Comparison of ENCODE assay signal across 27 mouse cellular contexts in the genomic region with DNA sequence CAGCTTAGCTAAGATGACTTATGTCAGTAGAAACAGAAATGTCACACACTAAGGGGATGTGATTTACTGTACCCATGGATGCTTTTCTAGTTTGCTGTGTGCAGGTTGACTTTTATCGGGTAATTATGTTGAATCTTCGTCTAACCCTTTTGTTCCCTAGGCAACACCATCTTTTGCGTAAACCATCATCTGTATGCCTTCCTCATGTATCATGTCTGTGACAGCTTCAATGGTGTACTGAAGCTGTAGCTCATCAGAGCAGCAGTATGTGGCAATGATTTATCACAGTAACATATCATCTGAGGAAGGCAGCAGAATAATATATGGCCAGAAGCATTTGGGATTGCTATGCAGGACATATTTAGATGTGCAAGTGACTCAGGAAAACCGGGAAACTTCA.
DNase-seq lines count a peak whose midpoint lies in the region; ATAC-seq and TF ChIP-seq lines count a peak whose summit lies in the region.
"Had no signal": no experiment of that assay in that cellular context is flagged by ENCODE, and none has a peak within 500 bp of the region (broad histone marks: within the 10 kb centered on the region; RNA-seq: fewer than 3 reads in every experiment).

No protein-coding gene starts in this region.

- no peak for TF ChIP-seq CTCF in brain, embryonic 14.5 days (IDR thresholded peaks at IDR 0.05; ENCODE audit: borderline replicate concordance, extremely low read depth, insufficient read depth, insufficient read length)

- H3K27ac ChIP-seq in hindbrain, embryonic 14.5 days, result no peak overlapping the region
- H3K27ac ChIP-seq in neural tube, embryonic 12.5 days, result no peak overlapping the region
- H3K27ac ChIP-seq in kidney, embryonic 15.5 days, result no peak overlapping the region
- H3K27ac ChIP-seq in liver, embryonic 11.5 days (ENCODE audit: low read depth, low read length), result no peak overlapping the region
- H3K27ac ChIP-seq: embryonic facial prominence, embryonic 10.5 days; embryonic facial prominence, embryonic 15.5 days; forebrain, embryonic 12.5 days; heart, embryonic 10.5 days; limb, embryonic 12.5 days; lung, embryonic 15.5 days; midbrain, embryonic 12.5 days had no signal

- DNase-seq in embryo, embryonic 10 days (ENCODE audit: low spot score), result peak; percentile 11
- no peak for DNase-seq in embryo, embryonic 9.5 days (ENCODE audit: extremely low spot score)
- peak; percentile 29 for DNase-seq in brain, embryonic 14.5 days (ENCODE audit: low read depth)
- DNase-seq in hindbrain, embryonic 14.5 days (ENCODE audit: low spot score), result no peak
- DNase-seq in heart, postnatal 4 days, result no peak
- DNase-seq in liver, embryonic 11.5 days (ENCODE audit: low spot score), result no peak
- DNase-seq: adrenal gland, adult 8-10 months; cerebellum, adult 8-10 months; cerebellum, postnatal 36 days; gastrocnemius, postnatal 25 days; heart, adult 11 months; kidney, adult 9 months; kidney, postnatal 14 days; retina, postnatal 1 day; right cerebral cortex, postnatal 14 days had no signal

- no peaks in the 10 kb centered on the region for H3K27me3 ChIP-seq in hindbrain, embryonic 14.5 days (ENCODE audit: control insufficient read depth, insufficient read depth, low read length)
- H3K27me3 ChIP-seq in neural tube, embryonic 12.5 days (replicated peaks), result no peaks in the 10 kb centered on the region
- no peaks in the 10 kb centered on the region for H3K27me3 ChIP-seq in kidney, embryonic 15.5 days
- H3K27me3 ChIP-seq in liver, embryonic 11.5 days (replicated peaks; ENCODE audit: control insufficient read depth, insufficient read depth, low read length), result no peaks in the 10 kb centered on the region
- H3K27me3 ChIP-seq: CH12.LX; embryonic facial prominence, embryonic 15.5 days; forebrain, embryonic 12.5 days; limb, embryonic 12.5 days; lung, embryonic 15.5 days; midbrain, embryonic 12.5 days had no signal

- WGBS in hindbrain, embryonic 14.5 days, result 57% methylated on average over 4 of the region's 4 CpGs
- 64% methylated on average over 4 of the region's 4 CpGs for WGBS in neural tube, embryonic 12.5 days
- WGBS in kidney, embryonic 15.5 days, result 80% methylated on average over 4 of the region's 4 CpGs
- 75% methylated on average over 4 of the region's 4 CpGs for WGBS in liver, embryonic 11.5 days

- no peaks in the 10 kb centered on the region for H3K4me1 ChIP-seq in hindbrain, embryonic 14.5 days (replicated peaks; ENCODE audit: control insufficient read depth, insufficient read depth, low read length)
- H3K4me1 ChIP-seq in neural tube, embryonic 12.5 days, result no peaks in the 10 kb centered on the region
- H3K4me1 ChIP-seq in kidney, embryonic 15.5 days, result no peaks in the 10 kb centered on the region
- no peaks in the 10 kb centered on the region for H3K4me1 ChIP-seq in liver, embryonic 11.5 days (replicated peaks; ENCODE audit: control insufficient read depth, insufficient read depth, low read length)
- H3K4me1 ChIP-seq: embryonic facial prominence, embryonic 10.5 days; embryonic facial prominence, embryonic 15.5 days; forebrain, embryonic 12.5 days; heart, embryonic 10.5 days; limb, embryonic 12.5 days; lung, embryonic 15.5 days; midbrain, embryonic 12.5 days had no signal

- TF ChIP-seq POLR2A in brain, embryonic 14.5 days (IDR thresholded peaks at IDR 0.05; ENCODE audit: borderline replicate concordance, extremely low read depth, insufficient read depth, insufficient read length, poor library complexity, severe bottlenecking), result no peak

- ATAC-seq in hindbrain, embryonic 14.5 days (ENCODE audit: low FRiP score), result peak; percentile 64; the same call in 1 of the 2 replicates
- peak; percentile 84 for ATAC-seq in neural tube, embryonic 12.5 days (ENCODE audit: low FRiP score, low read depth)
- ATAC-seq in kidney, embryonic 15.5 days (replicated peaks; ENCODE audit: low FRiP score), result no peak
- no peak for ATAC-seq in liver, embryonic 11.5 days (replicated peaks; ENCODE audit: low FRiP score)
- ATAC-seq: activated CD4-positive, CD25-positive, alpha-beta regulatory T cell, adult 4 months; intestine, postnatal 0 days had no signal

- H3K4me2 ChIP-seq in hindbrain, embryonic 14.5 days (replicated peaks), result no peak overlapping the region
- H3K4me2 ChIP-seq in neural tube, embryonic 12.5 days (replicated peaks), result no peak overlapping the region
- H3K4me2 ChIP-seq in kidney, embryonic 15.5 days, result no peak overlapping the region
- H3K4me2 ChIP-seq in liver, embryonic 11.5 days, result no peak overlapping the region
- H3K4me2 ChIP-seq: embryonic facial prominence, embryonic 15.5 days; forebrain, embryonic 12.5 days; limb, embryonic 12.5 days; lung, embryonic 15.5 days; midbrain, embryonic 12.5 days had no signal

- no peak overlapping the region for H3K9ac ChIP-seq in hindbrain, embryonic 14.5 days
- no peak overlapping the region for H3K9ac ChIP-seq in neural tube, embryonic 12.5 days
- H3K9ac ChIP-seq in kidney, embryonic 15.5 days, result no peak overlapping the region
- no peak overlapping the region for H3K9ac ChIP-seq in liver, embryonic 11.5 days (ENCODE audit: low read depth, low read length)
- H3K9ac ChIP-seq: embryonic facial prominence, embryonic 15.5 days; forebrain, embryonic 12.5 days; limb, embryonic 12.5 days; lung, embryonic 15.5 days; midbrain, embryonic 12.5 days had no signal

- no peaks in the 10 kb centered on the region for H3K36me3 ChIP-seq in hindbrain, embryonic 14.5 days (replicated peaks; ENCODE audit: control insufficient read depth, insufficient read depth)
- no peaks in the 10 kb centered on the region for H3K36me3 ChIP-seq in neural tube, embryonic 12.5 days
- no peaks in the 10 kb centered on the region for H3K36me3 ChIP-seq in kidney, embryonic 15.5 days
- H3K36me3 ChIP-seq in liver, embryonic 11.5 days (ENCODE audit: control insufficient read depth, insufficient read depth, low read length), result no peaks in the 10 kb centered on the region
- H3K36me3 ChIP-seq: embryonic facial prominence, embryonic 10.5 days; embryonic facial prominence, embryonic 15.5 days; forebrain, embryonic 12.5 days; heart, embryonic 10.5 days; limb, embryonic 12.5 days; lung, embryonic 15.5 days; midbrain, embryonic 12.5 days had no signal

- no peak overlapping the region for H3K4me3 ChIP-seq in hindbrain, embryonic 14.5 days (replicated peaks; ENCODE audit: low read length)
- H3K4me3 ChIP-seq in neural tube, embryonic 12.5 days, result no peak overlapping the region
- no peak overlapping the region for H3K4me3 ChIP-seq in kidney, embryonic 15.5 days (replicated peaks)
- H3K4me3 ChIP-seq in liver, embryonic 11.5 days (ENCODE audit: low read depth, low read length), result no peak overlapping the region
- H3K4me3 ChIP-seq: embryonic facial prominence, embryonic 10.5 days; embryonic facial prominence, embryonic 15.5 days; forebrain, embryonic 12.5 days; heart, embryonic 10.5 days; limb, embryonic 12.5 days; lung, embryonic 15.5 days; midbrain, embryonic 12.5 days had no signal

- H3K9me3 ChIP-seq in hindbrain, embryonic 14.5 days (ENCODE audit: control insufficient read depth, low read length), result no peaks in the 10 kb centered on the region
- H3K9me3 ChIP-seq in neural tube, embryonic 12.5 days, result no peaks in the 10 kb centered on the region
- no peaks in the 10 kb centered on the region for H3K9me3 ChIP-seq in kidney, embryonic 15.5 days (replicated peaks)
- H3K9me3 ChIP-seq in liver, embryonic 11.5 days (ENCODE audit: control insufficient read depth, low read length), result no peaks in the 10 kb centered on the region
- H3K9me3 ChIP-seq: embryonic facial prominence, embryonic 10.5 days; embryonic facial prominence, embryonic 15.5 days; forebrain, embryonic 12.5 days; heart, embryonic 10.5 days; limb, embryonic 12.5 days; lung, embryonic 15.5 days; midbrain, embryonic 12.5 days had no signal

Comparison
In these comparisons a context has a peak if more than half of its experiments do, and no peak if none do; other contexts are left out.
1. DNase-seq: peak in embryo, embryonic 10 days (single experiment) and brain, embryonic 14.5 days (single experiment); none in embryo, embryonic 9.5 days (single experiment), hindbrain, embryonic 14.5 days (single experiment), heart, postnatal 4 days (single experiment) and liver, embryonic 11.5 days (single experiment).
2. ATAC-seq: peak in hindbrain, embryonic 14.5 days (single experiment) and neural tube, embryonic 12.5 days (single experiment); none in kidney, embryonic 15.5 days (single experiment) and liver, embryonic 11.5 days (single experiment).